Mouse (Mus musculus) ZHBTc4 (cell line): Measurements from ENCODE around the gene Smarcc1.
"Not testable (repeated sequence)": the region's sequence is repeated elsewhere in the genome, so short reads cannot be mapped to it uniquely, and the experiment has no call there.

Source experiments
- DNase-seq: peaks from one replicate; pipeline ENCODE4 v3.0.0-alpha.2; 2011; ENCODE audit warnings: low read depth, low spot score

Gene Smarcc1

GRCm38 (mm10) chr9:110116977-110117778 is at the start of gene Smarcc1:
Smarcc1 (plus strand) TSS chr9:110117708.
- peak; percentile 96 for DNase-seq

- no peak for DNase-seq
These were observed 48.8 kb upstream of the Smarcc1 start for GRCm38 (mm10) chr9:110068745-110069144.

DNA sequence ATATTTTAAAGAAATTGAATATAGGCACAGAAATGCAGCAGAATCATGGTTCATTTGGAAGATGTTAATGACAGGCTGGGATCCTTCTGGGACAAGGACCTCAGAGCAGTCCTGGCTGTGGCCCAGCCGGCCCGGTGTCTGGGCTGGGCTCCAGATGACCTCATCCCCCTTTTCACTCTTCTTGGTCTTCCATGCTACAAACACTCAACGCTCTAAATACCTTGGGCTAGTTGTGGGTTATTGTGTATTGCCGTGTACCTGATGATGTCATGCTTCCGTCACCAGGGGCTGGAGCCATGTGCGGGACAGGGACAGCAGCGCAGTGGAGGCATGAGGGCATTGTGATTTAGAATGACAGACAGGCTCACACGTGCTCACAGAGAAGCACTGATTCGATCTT is 47.1 kb upstream of the Smarcc1 start:
- no peak for DNase-seq

GRCm38 (mm10) chr9:110071011-110071410 is 46.5 kb upstream of the Smarcc1 start:
- no peak for DNase-seq

DNA sequence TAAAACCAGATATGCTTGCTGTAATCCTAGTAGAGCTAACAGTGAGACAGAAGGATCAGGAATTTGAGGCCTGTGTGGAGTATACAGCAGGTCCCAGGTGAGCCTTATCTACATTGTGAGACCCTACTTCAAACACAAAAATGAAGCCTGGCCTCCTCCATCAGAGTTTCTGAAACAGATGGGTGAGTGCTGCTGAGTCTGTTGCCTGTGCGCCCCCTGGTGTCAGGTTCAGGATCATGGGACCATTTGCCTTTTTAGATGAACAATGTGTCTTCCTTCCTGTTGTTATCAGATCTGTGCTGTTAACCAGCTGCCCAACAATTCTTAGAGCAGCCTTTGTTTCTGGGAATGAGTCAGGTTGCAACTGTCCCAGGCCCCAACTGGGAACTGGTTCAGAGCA is 45.7 kb upstream of the Smarcc1 start:
- peak; percentile 83 for DNase-seq

DNA sequence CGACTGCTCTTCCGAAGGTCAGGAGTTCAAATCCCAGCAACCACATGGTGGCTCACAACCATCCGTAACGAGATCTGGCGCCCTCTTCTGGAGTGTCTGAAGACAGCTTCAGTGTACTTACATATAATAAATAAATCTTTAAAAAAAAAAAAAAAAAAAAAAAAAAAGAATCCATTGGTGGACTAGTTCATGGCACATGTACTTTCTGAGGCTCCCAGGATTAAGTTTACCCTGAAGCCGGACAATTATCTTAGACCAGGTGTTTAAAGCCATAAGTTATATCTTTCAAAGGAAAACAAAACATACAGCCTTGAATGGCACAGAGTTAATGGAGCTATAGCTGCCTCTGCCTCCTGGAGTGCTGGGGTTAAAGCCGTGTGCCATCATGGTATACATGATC is 41.0 kb upstream of the Smarcc1 start:
- not testable (repeated sequence) for DNase-seq

- no peak for DNase-seq
These were observed 36.4 kb upstream of the Smarcc1 start for GRCm38 (mm10) chr9:110081066-110081465.

GRCm38 (mm10) chr9:110084201-110084964 is 33.1 kb upstream of the Smarcc1 start:
- no peak for DNase-seq

GRCm38 (mm10) chr9:110085693-110086092 is 31.8 kb upstream of the Smarcc1 start:
- DNase-seq, result no peak

GRCm38 (mm10) chr9:110093303-110093702 is 24.2 kb upstream of the Smarcc1 start:
- peak; percentile 56 for DNase-seq

DNA sequence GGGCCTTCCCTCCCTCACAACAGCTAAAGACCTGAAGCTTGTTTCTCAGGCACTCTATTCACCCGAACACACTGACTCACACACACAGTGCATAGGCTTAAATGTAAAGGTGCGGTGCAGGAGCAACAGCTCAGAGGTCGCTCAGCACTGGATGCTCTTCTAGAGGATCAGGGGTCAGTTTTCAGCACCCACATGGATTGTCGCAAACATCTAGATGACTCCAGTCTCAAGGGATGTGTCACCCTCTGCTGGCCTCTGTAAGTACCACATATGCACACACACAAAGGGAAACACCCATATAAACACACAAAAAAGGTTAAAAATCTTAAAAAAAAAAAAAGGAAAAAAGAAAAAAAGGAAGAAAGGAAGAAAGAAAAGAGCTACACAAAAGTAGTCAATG is 22.7 kb upstream of the Smarcc1 start:
- peak; percentile 47 for DNase-seq

DNA sequence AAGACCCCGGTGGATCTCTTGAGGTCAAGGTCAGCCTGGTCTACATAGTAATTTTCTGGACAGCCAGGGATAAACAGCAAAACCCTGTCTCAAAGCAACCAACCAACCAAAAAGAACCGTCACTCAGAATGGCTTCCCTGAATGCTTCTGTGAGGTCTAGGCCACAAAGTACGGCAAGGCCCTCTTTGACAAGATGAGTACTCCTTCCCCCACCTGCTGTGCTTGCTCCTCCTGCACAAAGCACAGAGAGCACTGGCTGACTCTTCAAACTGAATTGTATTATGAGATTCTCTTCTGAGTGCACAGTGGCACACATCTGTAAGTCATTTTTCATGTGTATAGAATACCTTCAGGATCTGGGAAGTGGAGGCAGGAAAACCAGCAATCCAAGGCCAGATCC is 19.7 kb upstream of the Smarcc1 start:
- peak; percentile 65 for DNase-seq

DNA sequence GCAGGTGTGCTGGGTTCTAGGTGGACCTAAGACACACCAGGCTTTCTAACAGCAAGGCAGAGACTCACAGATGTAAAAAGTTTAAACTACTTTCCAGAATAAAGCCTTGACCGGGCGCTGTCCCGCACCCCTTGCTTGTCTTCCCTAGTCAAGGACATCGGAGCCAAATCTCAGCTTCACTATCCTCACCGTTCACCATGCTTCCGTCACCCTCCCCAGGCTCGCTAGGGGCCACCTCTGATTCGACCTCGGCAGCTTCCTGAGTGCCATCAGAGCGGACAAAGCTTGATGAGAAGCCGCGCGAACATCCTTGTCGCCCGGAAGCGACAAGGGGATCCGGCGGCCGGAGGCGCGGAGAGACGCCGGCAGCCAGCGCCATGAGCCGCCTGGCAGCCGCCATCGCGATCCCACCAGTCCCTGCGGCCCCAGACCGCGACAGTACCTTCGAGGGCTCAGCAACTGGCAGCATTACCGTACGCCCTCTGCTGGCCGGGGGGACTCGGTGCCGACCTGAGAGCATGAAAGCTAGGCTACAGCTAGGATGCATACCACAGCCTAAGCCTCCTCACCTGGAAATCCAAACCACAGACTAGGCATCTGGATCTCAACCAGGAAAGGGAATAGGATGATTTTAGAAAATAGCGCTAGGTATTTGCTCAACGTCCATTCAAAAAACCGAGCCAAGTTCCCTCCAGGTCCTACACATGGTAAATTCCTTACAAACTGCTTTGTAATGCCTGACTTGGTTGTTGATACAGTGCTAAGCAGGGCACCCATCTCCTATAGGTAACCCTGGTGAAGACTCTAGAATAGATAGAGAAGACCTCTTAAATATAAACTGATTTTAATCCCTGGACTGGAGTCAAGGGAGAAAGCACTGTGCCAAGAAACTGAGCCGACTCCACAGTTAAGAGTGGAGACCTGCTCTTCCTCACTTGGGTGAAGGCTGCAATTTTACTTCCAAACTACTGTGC is 16.6 kb upstream of the Smarcc1 start:
- DNase-seq, result peak; percentile 95

DNA sequence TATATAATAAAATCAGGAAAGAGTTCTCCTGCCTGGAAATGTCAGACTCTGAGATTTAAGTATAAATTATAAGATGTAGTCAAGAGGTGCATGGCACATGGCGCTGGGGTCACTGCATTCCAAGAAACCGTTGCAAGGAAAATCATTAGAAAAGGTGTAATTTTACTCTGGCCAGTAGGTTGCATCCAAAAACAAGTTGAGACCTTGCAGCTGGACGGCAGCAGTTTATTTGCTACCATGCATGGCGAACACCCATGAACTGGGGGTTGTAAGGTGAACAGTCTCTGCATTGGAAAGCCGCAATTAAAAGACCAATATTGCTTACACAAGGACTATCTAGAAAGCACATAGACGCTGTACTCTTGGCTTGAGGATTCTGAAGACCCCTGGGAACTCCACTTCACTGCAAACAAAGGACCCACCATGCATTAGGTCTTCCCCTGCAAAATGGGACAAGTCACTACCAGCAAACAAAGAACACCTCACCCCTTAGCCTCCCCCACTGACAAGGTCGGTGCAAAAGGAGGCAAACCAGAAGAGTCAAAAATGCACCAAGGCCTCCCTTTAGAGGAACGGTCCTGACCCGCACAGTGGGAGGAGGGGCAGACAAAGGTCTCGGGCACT is 1.0 kb upstream of the Smarcc1 start:
- no peak for DNase-seq

- DNase-seq, result no peak
These were observed 251 bp downstream of the Smarcc1 start, which contains the start of gene Dhx30 for GRCm38 (mm10) chr9:110117779-110118139. Dhx30 (minus strand) TSS chr9:110117830.

DNA sequence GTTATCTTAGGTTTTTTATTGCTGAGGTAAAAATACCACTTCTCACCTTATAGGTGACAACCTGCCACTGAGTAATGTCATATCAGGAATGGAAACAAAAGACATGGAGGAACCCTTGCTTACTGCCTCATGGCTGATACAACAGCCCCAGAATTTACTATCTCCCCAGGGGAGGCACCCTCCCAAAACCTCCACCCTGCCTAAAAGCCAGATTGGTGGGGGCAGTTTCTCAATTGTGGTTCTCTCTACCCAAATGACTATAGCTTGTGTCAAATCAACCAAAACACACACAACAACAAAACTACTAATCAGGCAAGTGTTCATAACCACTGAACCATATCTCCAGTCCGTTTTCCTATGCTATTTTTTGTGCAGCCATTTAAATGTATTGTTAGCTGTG is 741 bp downstream of the Smarcc1 start:
- no peak for DNase-seq

- DNase-seq, result no peak
These were observed 3.9 kb downstream of the Smarcc1 start for GRCm38 (mm10) chr9:110121424-110121823.

DNA sequence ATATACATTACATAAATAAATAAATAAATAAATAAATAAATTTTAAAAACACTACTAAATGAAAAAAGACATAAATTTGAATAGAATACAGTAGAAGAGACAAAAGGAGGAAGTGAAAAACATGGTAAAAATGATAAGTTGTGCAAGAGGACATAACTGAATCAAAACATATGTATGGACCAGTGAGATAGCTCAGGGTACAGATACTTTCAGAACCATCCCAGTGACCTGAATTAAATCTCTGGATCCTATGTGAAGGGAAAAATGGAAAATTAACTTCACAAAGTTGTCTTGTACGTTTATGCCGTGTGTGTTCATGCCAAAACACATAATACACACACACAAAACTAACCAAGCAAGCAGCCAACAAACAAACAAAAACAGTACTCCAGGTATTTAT is 5.8 kb downstream of the Smarcc1 start:
- DNase-seq, result no peak

DNA sequence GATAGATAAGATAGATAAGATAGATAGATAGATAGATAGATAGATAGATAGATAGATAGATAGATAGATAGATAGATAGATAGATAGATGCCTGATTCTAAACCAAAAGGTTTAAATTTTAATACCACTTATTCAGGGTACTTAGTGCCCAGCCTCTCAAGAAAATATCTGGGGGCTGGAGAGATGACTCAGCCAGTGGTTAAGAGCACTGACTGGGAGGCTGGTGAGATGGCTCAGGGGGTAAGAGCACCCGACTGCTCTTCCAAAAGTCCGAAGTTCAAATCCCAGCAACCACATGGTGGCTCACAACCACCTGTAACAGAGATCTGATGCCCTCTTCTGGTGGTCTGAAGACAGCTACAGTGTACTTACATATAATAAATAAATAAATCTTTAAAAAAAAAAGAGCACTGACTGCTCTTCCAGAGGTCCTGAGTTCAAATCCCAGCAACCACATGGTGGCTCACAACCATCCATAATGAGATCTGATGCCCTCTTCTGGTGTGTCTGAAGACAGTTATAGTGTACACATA is 6.6 kb downstream of the Smarcc1 start:
- DNase-seq, result not testable (repeated sequence)

DNA sequence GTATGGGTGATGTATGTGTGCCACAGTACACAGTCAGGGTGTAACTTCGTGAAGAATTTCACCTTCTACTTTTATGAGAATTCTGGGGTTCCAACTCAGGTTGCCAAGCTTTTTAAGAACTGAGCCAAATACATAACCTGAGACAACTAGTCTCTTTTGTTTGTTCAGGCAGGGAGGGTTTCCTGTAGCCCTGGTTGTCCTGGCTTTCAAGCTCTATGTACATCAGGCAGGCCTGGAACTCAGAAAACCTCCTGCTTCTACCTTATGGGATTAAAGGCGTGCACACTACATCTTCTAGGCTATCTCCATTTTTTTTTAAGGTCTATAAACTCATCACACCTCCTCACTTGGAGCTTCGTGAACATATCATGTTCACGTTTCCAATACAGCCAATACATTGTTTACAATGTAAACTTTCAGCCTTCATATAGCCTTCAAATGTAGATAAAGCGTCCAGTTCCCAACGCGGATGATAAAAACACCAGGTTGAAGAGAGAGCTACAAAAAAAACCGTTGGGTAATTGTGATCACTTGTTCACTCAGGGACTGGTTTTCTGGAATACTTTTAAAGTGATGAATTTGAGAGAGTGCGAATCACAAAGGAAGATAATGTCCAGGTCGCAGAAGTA is 13.5 kb downstream of the Smarcc1 start:
- DNase-seq, result no peak
